Mouse (Mus musculus): ENCODE results near the gene Cadps2.

The Cadps2 gene

GRCm38 (mm10) chr6:23839009-23839811, at the start of gene Cadps2:
Gene Cadps2 (minus strand): TSS chr6:23839421.
- DNase-seq (ENCODE audit: low read depth) = no peak

- no peak for DNase-seq (ENCODE audit: low read depth)
These were observed 47.2 kb upstream of the Cadps2 start for GRCm38 (mm10) chr6:23886418-23886817.

- no peak for DNase-seq (ENCODE audit: low read depth)
These were observed 37.7 kb upstream of the Cadps2 start for GRCm38 (mm10) chr6:23876765-23877408.

- no peak for DNase-seq (ENCODE audit: low read depth)
These were observed 37.1 kb upstream of the Cadps2 start for GRCm38 (mm10) chr6:23876363-23876762.

GRCm38 (mm10) chr6:23873812-23874211, 34.6 kb upstream of the Cadps2 start:
- DNase-seq (ENCODE audit: low read depth) = no peak

GRCm38 (mm10) chr6:23873231-23873630, 34.0 kb upstream of the Cadps2 start:
- DNase-seq (ENCODE audit: low read depth) = no peak

- no peak for DNase-seq (ENCODE audit: low read depth)
These were observed 30.8 kb upstream of the Cadps2 start for GRCm38 (mm10) chr6:23869971-23870370.

GRCm38 (mm10) chr6:23866298-23866697, 27.1 kb upstream of the Cadps2 start:
- no peak for DNase-seq (ENCODE audit: low read depth)

- DNase-seq (ENCODE audit: low read depth) = no peak
These were observed 14.2 kb upstream of the Cadps2 start for GRCm38 (mm10) chr6:23853464-23853863.

- no peak for DNase-seq (ENCODE audit: low read depth)
These were observed 780 bp upstream of the Cadps2 start for GRCm38 (mm10) chr6:23840001-23840400.

GRCm38 (mm10) chr6:23838401-23839008, 716 bp downstream of the Cadps2 start:
- no peak for DNase-seq (ENCODE audit: low read depth)

GRCm38 (mm10) chr6:23837631-23838030, 1.6 kb downstream of the Cadps2 start:
- no peak for DNase-seq (ENCODE audit: low read depth)

- DNase-seq (ENCODE audit: low read depth) = no peak
These were observed 2.1 kb downstream of the Cadps2 start for GRCm38 (mm10) chr6:23837127-23837526.

GRCm38 (mm10) chr6:23836694-23837093, 2.5 kb downstream of the Cadps2 start:
- DNase-seq (ENCODE audit: low read depth) = no peak

- no peak for DNase-seq (ENCODE audit: low read depth)
These were observed 3.7 kb downstream of the Cadps2 start for GRCm38 (mm10) chr6:23835552-23835951.

GRCm38 (mm10) chr6:23830741-23831140, 8.5 kb downstream of the Cadps2 start:
- DNase-seq (ENCODE audit: low read depth) = no peak

GRCm38 (mm10) chr6:23829338-23829737, 9.9 kb downstream of the Cadps2 start:
- no peak for DNase-seq (ENCODE audit: low read depth)

GRCm38 (mm10) chr6:23821819-23822218, 17.4 kb downstream of the Cadps2 start:
- no peak for DNase-seq (ENCODE audit: low read depth)

- DNase-seq (ENCODE audit: low read depth) = no peak
These were observed 29.1 kb downstream of the Cadps2 start for GRCm38 (mm10) chr6:23810087-23810486.

GRCm38 (mm10) chr6:23809344-23809743, 29.9 kb downstream of the Cadps2 start:
- no peak for DNase-seq (ENCODE audit: low read depth)

GRCm38 (mm10) chr6:23805333-23805732, 33.9 kb downstream of the Cadps2 start:
- DNase-seq (ENCODE audit: low read depth) = no peak

- DNase-seq (ENCODE audit: low read depth) = no peak
These were observed 47.4 kb downstream of the Cadps2 start for GRCm38 (mm10) chr6:23791822-23792221.

- no peak for DNase-seq (ENCODE audit: low read depth)
These were observed 61.6 kb downstream of the Cadps2 start for GRCm38 (mm10) chr6:23777641-23778040.
